Mouse (Mus musculus) forebrain, postnatal 0 days (tissue): ENCODE measurements around the gene Dpp8. TPM values are rescaled to one million over a fixed set of nuclear protein-coding genes. Genes with fewer than 3 reads are reported as not detected.

ENCODE experiments used
- ATAC-seq: fragments of 200-750 bp; cut with Nextera tagmentation; 2 replicates; pipeline ENCODE4 v1.8.0; 2017; ENCODE audit warnings: mild to moderate bottlenecking, moderate library complexity
- DNase-seq: peaks from one replicate; pipeline ENCODE4 v3.0.0-alpha.2; 2015
- H3K27ac ChIP-seq: fragments of 300-500 bp; sonication (generic); 2 replicates; pipeline ENCODE4 v1.5.1; 2014; ENCODE audit warnings: low read depth, mild to moderate bottlenecking, antibody characterized with exemption, low read length, moderate library complexity, mixed read lengths
- H3K27me3 ChIP-seq: fragments of 300-500 bp; sonication (generic); 2 replicates; pipeline ENCODE4 v1.6.1; 2014; ENCODE audit warnings: mild to moderate bottlenecking, low read length, mixed read lengths; ENCODE audit not compliant: insufficient read depth
- H3K36me3 ChIP-seq: fragments of 300-500 bp; sonication (generic); 2 replicates; pipeline ENCODE4 v1.6.1; 2014; ENCODE audit warnings: mild to moderate bottlenecking, moderate library complexity; ENCODE audit not compliant: insufficient read depth
- H3K4me1 ChIP-seq: fragments of 300-500 bp; sonication (generic); 2 replicates; pipeline ENCODE4 v1.6.1; 2014; ENCODE audit warnings: antibody characterized with exemption; ENCODE audit not compliant: insufficient read depth
- H3K4me2 ChIP-seq: fragments of 300-500 bp; sonication (generic); 2 replicates; pipeline ENCODE4 v1.6.1; 2014; ENCODE audit warnings: low read depth, mild to moderate bottlenecking, moderate library complexity
- H3K4me3 ChIP-seq: fragments of 300-500 bp; sonication (generic); 2 replicates; pipeline ENCODE4 v1.5.1; 2014; ENCODE audit warnings: low read depth, low read length, mixed read lengths
- H3K9ac ChIP-seq: fragments of 300-500 bp; sonication (generic); 2 replicates; pipeline ENCODE4 v1.6.1; 2014; ENCODE audit warnings: mild to moderate bottlenecking
- H3K9me3 ChIP-seq: fragments of 300-500 bp; sonication (generic); 2 replicates; pipeline ENCODE4 v1.6.1; 2016; ENCODE audit warnings: low read length
- CTCF ChIP-seq: sonication (generic); IDR thresholded peaks from 2 replicates; pipeline ENCODE4 v1.5.1; 2016; ENCODE audit warnings: antibody characterized with exemption, control low read depth, low read depth
- WGBS: fragments of 180-500 bp; shearing (Covaris S2); extraction: QIAGEN DNeasy Blood & Tissue Kit; methylation state at CpG from one replicate; pipeline ENCODE4 v1.1.7; 2014; 5-methylcytosine and 5-hydroxymethylcytosine counted together
- polyA plus RNA-seq: library from polyadenylated mRNA; unstranded; fragments of >200 nt; fragmentation: Nextera tagmentation; extraction: Ambion mirVana; gene quantifications from 2 replicates; pipeline ENCODE4 v1.2.1, GENCODE M21; 2015
- total RNA-seq: library from RNA; depleted of rRNA; stranded (reverse); fragments of >200 nt; gene quantifications from 2 replicates; pipeline ENCODE4 v1.2.3, GENCODE M21; 2014

Dpp8 gene
- total and polyA plus RNA-seq, 2 experiments from 2014 or later: 25.6 to 111 TPM

DNA sequence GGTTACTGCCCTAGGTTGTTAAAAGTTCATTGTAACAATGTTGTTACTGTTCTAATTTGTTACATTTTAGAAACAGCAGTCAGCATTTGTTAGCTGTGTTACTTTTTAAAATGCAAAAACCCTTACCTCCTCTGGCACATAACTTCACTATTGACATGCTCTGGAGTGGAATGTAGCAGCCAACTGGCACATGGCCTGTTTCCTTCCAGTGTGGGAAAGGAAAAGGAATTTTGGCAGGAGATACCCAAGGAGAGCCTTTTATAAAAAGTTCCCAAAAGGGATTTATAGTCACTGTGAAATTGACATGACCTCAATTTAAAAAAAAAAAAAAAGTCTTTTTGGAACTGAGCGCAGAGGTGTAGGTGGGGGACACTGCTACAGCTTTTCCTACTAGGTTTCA, 4.2 kb downstream of the Dpp8 start:
- no peak overlapping the region for H3K4me3 ChIP-seq
- DNase-seq (peak; percentile 21), ATAC-seq (no peak)
- no peak overlapping the region for H3K27ac ChIP-seq
- H3K4me1 ChIP-seq: peaks cover 4% of the 10 kb centered on the region; the same call in 1 of the 2 replicates
- H3K9me3 ChIP-seq: no peaks in the 10 kb centered on the region
- TF ChIP-seq CTCF: no peak
- H3K4me2 ChIP-seq: no peak overlapping the region
- no peak overlapping the region for H3K9ac ChIP-seq
- WGBS: 75% methylated on average over 1 of the region's 1 CpGs
- no peaks in the 10 kb centered on the region for H3K27me3 ChIP-seq
- H3K36me3 ChIP-seq: peaks cover 34% of the 10 kb centered on the region

DNA sequence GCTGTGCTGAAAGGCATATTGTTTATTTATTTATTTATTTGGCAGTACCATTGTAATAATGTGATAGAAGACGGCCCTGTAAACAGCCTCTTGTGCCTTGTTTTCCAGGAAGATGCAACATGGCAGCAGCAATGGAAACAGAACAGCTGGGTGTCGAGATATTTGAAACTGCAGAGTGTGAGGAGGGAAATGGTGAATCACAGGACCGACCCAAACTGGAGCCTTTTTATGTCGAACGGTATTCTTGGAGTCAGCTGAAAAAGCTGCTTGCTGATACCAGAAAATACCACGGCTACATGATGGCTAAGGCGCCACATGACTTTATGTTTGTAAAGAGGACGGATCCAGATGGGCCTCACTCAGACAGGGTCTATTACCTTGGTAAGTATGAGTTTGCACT, 4.6 kb downstream of the Dpp8 start:
- Histone ChIP-seq H3K4me3 (no peak overlapping the region), H3K9me3 (no peaks in the 10 kb centered on the region), H3K27ac (no peak overlapping the region), H3K4me2 (no peak overlapping the region), H3K27me3 (no peaks in the 10 kb centered on the region), H3K4me1 (peaks cover 4% of the 10 kb centered on the region; the same call in 1 of the 2 replicates), H3K36me3 (peaks cover 34% of the 10 kb centered on the region), H3K9ac (no peak overlapping the region)
- DNase-seq: no peak
- ATAC-seq: no peak
- no peak for TF ChIP-seq CTCF
- 69% methylated on average over 8 of the region's 8 CpGs for WGBS

DNA sequence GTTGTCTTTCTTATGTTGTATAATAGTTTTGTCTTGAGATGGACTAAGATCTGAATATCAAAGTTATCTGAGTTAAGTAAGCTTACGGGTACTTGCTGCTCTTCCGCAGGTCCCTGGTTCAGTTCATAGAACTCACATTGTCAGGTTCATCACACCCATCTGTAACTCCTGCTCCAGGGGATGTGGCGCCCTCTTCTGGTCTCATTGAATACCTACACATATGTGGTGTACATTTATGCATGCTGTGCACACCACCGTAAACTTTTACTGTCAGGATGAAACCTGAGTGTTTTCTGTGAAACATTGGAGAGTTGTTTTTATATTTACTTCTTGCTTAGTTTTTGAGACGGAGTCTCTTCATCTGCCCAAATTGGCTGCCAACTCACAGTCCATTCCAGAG, 9.2 kb downstream of the Dpp8 start:
- peak; percentile 45 for TF ChIP-seq CTCF
- Histone ChIP-seq H3K27ac (no peak overlapping the region), H3K36me3 (peaks cover 50% of the 10 kb centered on the region), H3K27me3 (no peaks in the 10 kb centered on the region), H3K4me2 (no peak overlapping the region), H3K9ac (no peak overlapping the region), H3K4me1 (no peaks in the 10 kb centered on the region), H3K9me3 (no peaks in the 10 kb centered on the region), H3K4me3 (no peak overlapping the region)
- WGBS: 97% methylated on average over 5 of the region's 5 CpGs
- DNase-seq (no peak), ATAC-seq (no peak)

DNA sequence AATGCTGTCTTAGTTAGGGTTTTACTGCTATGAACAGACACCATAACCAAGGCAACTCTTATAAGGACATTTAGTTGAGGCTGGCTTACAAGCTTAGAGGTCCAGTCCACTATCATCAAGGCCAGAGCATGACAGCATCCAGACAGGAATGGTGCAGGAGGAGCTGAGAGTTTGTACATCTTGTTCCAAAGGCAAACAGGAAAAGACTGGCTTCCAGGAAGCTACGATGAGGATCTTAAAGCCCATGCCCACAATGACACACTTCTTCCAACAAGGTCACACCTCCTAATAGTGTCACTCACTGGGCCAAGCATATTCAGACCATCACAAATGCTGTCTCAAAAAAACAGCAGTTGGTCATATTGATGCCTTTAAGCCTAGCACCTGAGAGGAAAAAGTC, 14.8 kb downstream of the Dpp8 start:
- Histone ChIP-seq H3K27ac (no peak overlapping the region), H3K36me3 (peaks cover 58% of the 10 kb centered on the region), H3K4me3 (no peak overlapping the region), H3K9me3 (no peaks in the 10 kb centered on the region), H3K9ac (no peak overlapping the region), H3K27me3 (no peaks in the 10 kb centered on the region), H3K4me1 (no peaks in the 10 kb centered on the region), H3K4me2 (no peak overlapping the region)
- 100% methylated on average over 1 of the region's 1 CpGs for WGBS
- ATAC-seq: no peak
- no peak for TF ChIP-seq CTCF
- DNase-seq: no peak

DNA sequence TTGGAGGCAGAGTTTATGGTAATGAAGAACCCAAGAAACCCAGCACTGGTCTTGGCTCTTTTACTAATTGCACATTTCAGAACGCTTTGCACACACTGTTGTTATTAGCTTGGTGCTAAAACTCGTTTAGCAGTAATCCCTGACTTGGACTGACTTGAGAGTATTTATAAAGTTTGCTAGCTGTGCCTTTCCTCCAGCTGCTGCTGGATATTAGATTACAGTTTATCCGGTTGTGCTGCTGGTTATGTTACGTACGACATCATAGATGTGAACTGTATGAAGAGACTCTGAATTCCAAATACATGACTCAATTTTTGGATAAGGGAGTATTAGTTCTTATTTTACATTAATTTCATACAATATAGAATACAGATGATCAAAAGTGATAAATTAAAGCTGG, 17.2 kb downstream of the Dpp8 start:
- Histone ChIP-seq H3K27ac (no peak overlapping the region), H3K27me3 (no peaks in the 10 kb centered on the region)

DNA sequence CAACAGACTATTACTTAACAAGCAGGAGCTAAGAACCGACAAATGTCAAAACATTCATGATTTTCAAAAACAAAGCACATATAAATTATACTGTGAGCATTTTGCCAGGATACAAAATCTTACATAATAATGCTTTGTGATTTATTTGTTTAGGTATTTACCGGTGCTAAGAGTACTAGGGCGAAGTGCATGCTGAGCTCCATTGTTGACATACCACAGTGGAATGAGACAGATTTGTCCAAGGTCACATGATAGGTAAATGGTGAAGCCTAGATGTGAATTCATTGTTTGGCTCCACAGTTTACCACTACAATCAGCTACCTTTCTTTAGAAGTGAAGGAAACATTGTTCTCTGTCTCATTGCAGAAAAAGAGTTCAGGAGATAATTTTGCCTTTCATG, 18.8 kb downstream of the Dpp8 start:
- ATAC-seq (no peak), DNase-seq (no peak)
- TF ChIP-seq CTCF: no peak
- H3K9ac ChIP-seq: no peak overlapping the region
- no peaks in the 10 kb centered on the region for H3K4me1 ChIP-seq
- no peak overlapping the region for H3K4me3 ChIP-seq
- no peaks in the 10 kb centered on the region for H3K9me3 ChIP-seq
- H3K36me3 ChIP-seq: peaks cover 71% of the 10 kb centered on the region
- no peak overlapping the region for H3K27ac ChIP-seq
- WGBS: 94% methylated on average over 3 of the region's 3 CpGs
- H3K4me2 ChIP-seq: no peak overlapping the region
- no peaks in the 10 kb centered on the region for H3K27me3 ChIP-seq

More for the DNA sequence above, 17.2 kb downstream of the Dpp8 start:
- Histone ChIP-seq H3K36me3 (peaks cover 61% of the 10 kb centered on the region), H3K4me1 (no peaks in the 10 kb centered on the region), H3K4me2 (no peak overlapping the region), H3K4me3 (no peak overlapping the region), H3K9ac (no peak overlapping the region), H3K9me3 (no peaks in the 10 kb centered on the region)
- TF ChIP-seq CTCF: no peak
- 93% methylated on average over 5 of the region's 5 CpGs for WGBS
- DNase-seq (no peak), ATAC-seq (no peak)

DNA sequence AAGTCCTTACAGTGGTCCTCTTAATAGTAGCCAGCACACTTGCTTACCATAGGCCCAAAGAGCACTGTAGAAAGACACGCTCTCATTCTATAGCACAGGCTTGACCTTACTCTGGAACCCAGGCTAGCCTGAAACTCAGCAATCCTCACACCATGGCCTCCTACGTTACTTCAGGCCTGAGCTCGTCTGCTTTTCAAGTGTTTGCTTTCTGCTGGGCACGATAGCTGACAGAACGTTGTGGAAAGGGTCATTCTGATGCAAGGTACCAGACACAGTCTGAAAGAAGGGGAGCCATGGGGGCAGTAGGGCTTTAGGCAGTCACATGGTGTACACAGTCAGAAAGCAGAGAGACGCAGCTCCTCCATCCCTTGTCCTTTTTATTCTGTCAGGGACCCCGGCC, 32.0 kb downstream of the Dpp8 start:
- H3K4me2 ChIP-seq: no peak overlapping the region
- H3K9ac ChIP-seq: no peak overlapping the region
- DNase-seq: no peak
- H3K4me1 ChIP-seq: no peaks in the 10 kb centered on the region
- 94% methylated on average over 7 of the region's 7 CpGs for WGBS
- H3K27me3 ChIP-seq: no peaks in the 10 kb centered on the region
- ATAC-seq: no peak
- H3K27ac ChIP-seq: no peak overlapping the region
- TF ChIP-seq CTCF: no peak
- H3K4me3 ChIP-seq: no peak overlapping the region
- peaks cover 67% of the 10 kb centered on the region for H3K36me3 ChIP-seq
- H3K9me3 ChIP-seq: no peaks in the 10 kb centered on the region

DNA sequence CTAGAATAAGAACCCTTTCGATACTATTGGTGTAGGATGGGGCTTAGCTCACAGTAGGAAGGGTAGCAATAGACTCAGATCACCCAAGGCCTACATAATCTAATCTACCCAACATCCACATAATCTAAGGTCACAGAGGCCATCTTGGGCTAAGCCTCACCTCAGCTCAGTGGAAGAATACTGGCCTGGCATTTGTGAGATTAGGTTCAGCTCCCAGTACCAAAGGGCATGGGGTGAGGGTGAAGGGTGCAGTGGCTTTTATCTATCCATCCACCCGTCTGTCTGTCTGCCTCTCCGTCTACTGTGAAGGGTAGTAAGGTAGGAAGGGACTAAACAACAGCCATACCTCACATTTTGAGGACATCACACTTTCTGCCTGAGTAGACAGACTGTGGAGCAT, 38.4 kb downstream of the Dpp8 start:
- TF ChIP-seq CTCF: no peak
- Histone ChIP-seq H3K27ac (no peak overlapping the region), H3K36me3 (peaks cover 73% of the 10 kb centered on the region), H3K9me3 (no peaks in the 10 kb centered on the region), H3K4me2 (no peak overlapping the region), H3K9ac (no peak overlapping the region), H3K27me3 (no peaks in the 10 kb centered on the region), H3K4me3 (no peak overlapping the region), H3K4me1 (no peaks in the 10 kb centered on the region)
- WGBS: 95% methylated on average over 3 of the region's 3 CpGs
- no peak for ATAC-seq
- no peak for DNase-seq
